Mouse (Mus musculus) testis, postnatal 14 days (tissue): ENCODE data around the gene Zbtb5.
"Not testable (repeated sequence)": the region's sequence is repeated elsewhere in the genome, so short reads cannot be mapped to it uniquely, and the experiment has no call there.

Experiments
- DNase-seq: peaks from one replicate; pipeline ENCODE4 v3.0.0; 2021; ENCODE audit warnings: low spot score

Gene Zbtb5

GRCm38 (mm10) chr4:44970056-44970455 lies 42.2 kb downstream of the Zbtb5 start:
- no peak for DNase-seq

DNA sequence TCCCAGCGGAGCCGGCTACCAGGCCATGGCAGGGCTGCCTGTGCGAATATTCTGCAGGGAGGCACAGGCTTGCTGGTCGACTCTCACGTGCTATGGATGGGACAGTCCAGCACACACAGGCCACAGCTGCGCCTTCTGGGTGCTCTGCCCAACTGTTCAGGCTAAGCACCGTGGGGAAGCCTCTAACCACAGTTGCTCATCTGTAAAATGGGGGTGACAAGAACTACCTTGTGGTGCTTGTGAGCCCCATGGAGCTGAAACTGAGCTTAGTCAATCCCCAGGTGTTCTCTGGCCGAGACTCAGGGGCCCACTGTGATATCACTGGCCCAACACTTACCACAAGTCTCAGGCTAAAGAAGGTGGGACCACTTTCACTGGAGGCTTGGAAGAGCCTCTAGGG lies 44.8 kb downstream of the Zbtb5 start:
- DNase-seq = no peak

DNA sequence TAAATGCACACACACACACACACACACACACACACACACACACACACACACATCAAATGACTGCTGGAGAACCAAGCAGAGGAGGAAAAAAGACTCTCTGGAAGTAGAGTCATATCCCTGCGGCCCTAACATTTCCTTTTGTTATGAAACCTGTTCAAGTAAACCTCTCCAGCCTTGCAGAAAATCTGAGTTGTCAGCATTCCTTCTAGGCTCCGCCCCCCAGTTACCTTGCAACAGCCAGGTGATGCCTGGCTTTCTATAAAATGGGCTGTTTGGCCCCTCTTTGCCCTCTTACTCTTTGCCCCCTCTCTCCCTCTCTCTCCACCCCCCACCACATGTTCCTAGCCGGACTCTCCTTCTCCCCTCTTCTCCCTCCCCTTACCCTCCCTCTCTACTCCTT lies 46.5 kb downstream of the Zbtb5 start:
- no peak for DNase-seq

- no peak for DNase-seq
Observed at GRCm38 (mm10) chr4:44965175-44965574, 47.0 kb downstream of the Zbtb5 start.

DNA sequence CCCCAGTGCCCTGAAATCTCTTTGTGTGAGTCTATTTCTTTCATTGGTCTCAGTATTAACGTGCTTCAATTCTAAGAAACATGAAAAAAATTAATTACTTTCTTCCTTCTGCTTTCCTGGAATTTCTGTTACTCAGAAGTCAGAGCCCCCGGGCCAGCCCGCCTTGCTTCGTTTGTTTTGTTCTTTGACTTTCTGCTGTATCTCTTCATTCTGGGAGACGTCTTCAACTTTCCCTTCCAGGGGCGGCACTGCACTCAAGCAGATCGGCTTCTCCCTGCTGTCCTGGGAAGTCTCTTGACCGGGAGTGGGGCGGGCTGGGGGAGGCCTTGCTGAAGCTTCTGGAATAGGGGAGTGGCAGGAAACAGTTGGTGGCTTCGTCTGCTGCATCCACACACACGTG lies 49.1 kb downstream of the Zbtb5 start:
- no peak for DNase-seq

GRCm38 (mm10) chr4:44959220-44959619 lies 53.0 kb downstream of the Zbtb5 start:
- DNase-seq = no peak

DNA sequence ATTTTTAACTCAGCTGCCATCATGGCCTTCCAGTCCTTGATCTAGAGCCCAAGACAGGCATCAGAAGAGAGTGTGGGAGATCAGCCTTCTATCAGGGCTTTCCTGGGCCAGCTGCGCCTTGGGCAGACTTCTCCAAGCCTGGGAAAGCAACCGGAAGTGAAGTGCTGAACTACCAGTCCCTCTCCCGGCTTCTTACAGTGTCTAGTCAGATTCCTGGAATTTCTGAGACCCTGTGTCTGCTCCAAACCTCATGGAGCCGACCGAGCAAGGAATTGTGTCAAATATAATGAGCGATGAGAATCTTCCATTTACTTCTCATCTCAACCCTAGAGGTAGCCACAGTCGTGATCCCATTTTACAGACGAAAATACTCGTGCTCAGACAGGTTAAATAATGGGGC lies 53.4 kb downstream of the Zbtb5 start:
- no peak for DNase-seq

GRCm38 (mm10) chr4:44953041-44953440 lies 59.2 kb downstream of the Zbtb5 start:
- DNase-seq = no peak

GRCm38 (mm10) chr4:44948314-44948713 lies 63.9 kb downstream of the Zbtb5 start:
- no peak for DNase-seq

- DNase-seq = no peak
Observed at GRCm38 (mm10) chr4:44947464-44947863, 64.7 kb downstream of the Zbtb5 start.

DNA sequence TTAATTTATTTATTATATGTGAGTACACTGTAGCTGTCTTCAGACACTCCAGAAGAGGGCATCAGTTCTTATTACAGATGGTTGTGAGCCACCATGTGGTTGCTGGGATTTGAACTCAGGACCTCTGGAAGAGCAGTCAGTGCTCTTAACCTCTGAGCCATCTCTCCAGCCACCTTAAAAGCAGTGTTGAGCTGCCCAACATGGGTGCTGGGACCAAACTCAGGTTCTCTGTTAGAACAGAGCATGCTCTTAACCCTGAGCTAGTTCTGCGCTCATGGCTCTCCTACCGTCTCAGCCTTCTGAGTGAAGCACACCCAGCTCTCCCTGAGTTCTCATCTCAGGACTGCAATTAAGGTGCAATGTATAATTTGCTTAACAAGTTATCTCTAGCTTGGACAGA lies 66.1 kb downstream of the Zbtb5 start:
- DNase-seq = not testable (repeated sequence)

- no peak for DNase-seq
Observed at GRCm38 (mm10) chr4:44944426-44945075, 67.7 kb downstream of the Zbtb5 start.

DNA sequence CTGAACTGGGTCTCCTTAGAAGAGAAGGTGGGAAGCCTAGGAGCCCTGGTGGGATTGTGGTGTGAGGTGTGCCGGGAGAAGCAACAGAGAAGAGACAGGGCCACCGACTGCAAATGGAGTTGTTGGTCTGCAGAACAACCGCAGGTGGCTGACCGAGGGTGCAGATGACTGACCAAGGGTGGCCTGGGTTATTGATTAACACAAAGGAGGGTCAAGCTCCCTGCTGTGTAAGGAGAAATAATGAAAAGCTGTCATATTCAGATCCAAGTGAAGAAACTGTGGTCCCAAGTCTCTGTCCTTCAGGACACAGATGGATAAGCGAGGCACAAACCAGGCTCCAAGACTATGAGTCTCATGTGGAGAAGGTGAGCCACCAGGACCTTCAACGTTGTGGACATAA lies 68.7 kb downstream of the Zbtb5 start:
- DNase-seq = no peak

DNA sequence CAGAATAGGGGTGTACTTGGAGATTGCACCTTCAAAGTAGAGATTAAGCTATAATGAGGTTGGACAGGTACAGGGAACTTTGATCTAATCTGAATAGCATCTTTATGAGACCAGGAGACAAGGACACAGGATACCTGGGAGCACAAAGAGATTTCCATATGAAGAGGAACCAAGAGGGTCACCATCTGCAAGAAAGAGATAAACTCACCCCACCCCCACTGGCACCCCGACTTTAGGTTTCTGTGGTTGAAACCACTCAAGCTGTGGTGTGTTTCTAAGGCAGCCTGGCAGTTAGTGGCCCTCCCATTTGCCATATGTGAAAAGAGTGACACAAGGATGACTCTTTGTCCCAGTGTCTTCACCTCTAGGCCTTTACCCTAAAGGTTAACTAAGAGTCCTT lies 70.0 kb downstream of the Zbtb5 start:
- no peak for DNase-seq
